Mouse (Mus musculus) heart, adult 2 months (tissue): ENCODE results near the gene Ralgps2. TPM values are rescaled to one million over a fixed set of nuclear protein-coding genes. Genes with fewer than 3 reads are reported as not detected.

Experiments
- DNase-seq, 2 experiments: peaks; one replicate each; pipeline ENCODE4 v3.0.0; 2021
- H3K27ac ChIP-seq: fragments of 200-600 bp; 2 replicates; pipeline ENCODE4 v1.8.1; 2022
- H3K27me3 ChIP-seq: fragments of 200-500 bp; 2 replicates; pipeline ENCODE4 v1.6.1; 2012; ENCODE audit warnings: mild to moderate bottlenecking, low read length, inconsistent platforms, mixed read lengths; ENCODE audit not compliant: control insufficient read depth, insufficient read depth
- H3K36me3 ChIP-seq: fragments of 200-500 bp; 2 replicates; pipeline ENCODE4 v1.6.1; 2012; ENCODE audit warnings: low read length, inconsistent platforms; ENCODE audit not compliant: control insufficient read depth, insufficient read depth
- H3K4me1 ChIP-seq: fragments of 200-500 bp; 2 replicates; pipeline ENCODE4 v1.6.1; 2011; ENCODE audit warnings: low read length; ENCODE audit not compliant: control insufficient read depth, insufficient read depth
- H3K4me3 ChIP-seq: fragments of 200-600 bp; 2 replicates; pipeline ENCODE4 v1.8.1; 2022
- H3K79me2 ChIP-seq: fragments of 200-500 bp; replicated peaks from 2 replicates; pipeline ENCODE4 v1.6.1; 2012; ENCODE audit warnings: mild to moderate bottlenecking, inconsistent platforms, low read length, moderate library complexity, mixed read lengths; ENCODE audit not compliant: control insufficient read depth, insufficient read depth
- H3K9ac ChIP-seq: fragments of 200-500 bp; 2 replicates; pipeline ENCODE4 v1.6.1; 2012; ENCODE audit warnings: low read depth, mild to moderate bottlenecking, control low read depth, inconsistent platforms, low read length, mixed read lengths
- CTCF ChIP-seq: fragments of 200-600 bp; IDR thresholded peaks from 2 replicates; pipeline ENCODE4 v1.8.1; 2022; ENCODE audit warnings: antibody characterized with exemption, mild to moderate bottlenecking, moderate library complexity
- EP300 ChIP-seq: fragments of 200-500 bp; IDR thresholded peaks from 2 replicates; pipeline ENCODE4 v1.6.1; 2011; ENCODE audit warnings: low read depth, low read length, control low read depth; ENCODE audit not compliant: insufficient read depth
- POLR2A ChIP-seq: fragments of 200-500 bp; IDR thresholded peaks from 2 replicates; pipeline ENCODE4 v1.6.1; 2011; ENCODE audit warnings: mild to moderate bottlenecking, low read depth, low read length, control low read depth; ENCODE audit not compliant: insufficient read depth
- WGBS: fragments of 180-500 bp; shearing (Covaris S2); methylation state at CpG from one replicate; pipeline ENCODE4 v1.1.7; 2018; 5-methylcytosine and 5-hydroxymethylcytosine counted together
- intact Hi-C: fragments of 180-260 bp; cut with DNase I; formaldehyde crosslinking; loops from one replicate; pipeline ENCODE4 v1.15.1; 2025
- polyA plus RNA-seq: library from polyadenylated mRNA; depleted of rRNA; stranded (reverse); fragments of >200 nt; gene quantifications from 2 replicates; pipeline ENCODE4 v1.2.3, GENCODE M21; 2012
- total RNA-seq, 2 experiments: library from RNA; stranded (reverse); gene quantifications; 2 replicates each; pipeline ENCODE4 v1.2.3; 2021

Gene Ralgps2
- total and polyA plus RNA-seq, 3 experiments = 3.5 to 8.1 (median 8.1) TPM

DNA sequence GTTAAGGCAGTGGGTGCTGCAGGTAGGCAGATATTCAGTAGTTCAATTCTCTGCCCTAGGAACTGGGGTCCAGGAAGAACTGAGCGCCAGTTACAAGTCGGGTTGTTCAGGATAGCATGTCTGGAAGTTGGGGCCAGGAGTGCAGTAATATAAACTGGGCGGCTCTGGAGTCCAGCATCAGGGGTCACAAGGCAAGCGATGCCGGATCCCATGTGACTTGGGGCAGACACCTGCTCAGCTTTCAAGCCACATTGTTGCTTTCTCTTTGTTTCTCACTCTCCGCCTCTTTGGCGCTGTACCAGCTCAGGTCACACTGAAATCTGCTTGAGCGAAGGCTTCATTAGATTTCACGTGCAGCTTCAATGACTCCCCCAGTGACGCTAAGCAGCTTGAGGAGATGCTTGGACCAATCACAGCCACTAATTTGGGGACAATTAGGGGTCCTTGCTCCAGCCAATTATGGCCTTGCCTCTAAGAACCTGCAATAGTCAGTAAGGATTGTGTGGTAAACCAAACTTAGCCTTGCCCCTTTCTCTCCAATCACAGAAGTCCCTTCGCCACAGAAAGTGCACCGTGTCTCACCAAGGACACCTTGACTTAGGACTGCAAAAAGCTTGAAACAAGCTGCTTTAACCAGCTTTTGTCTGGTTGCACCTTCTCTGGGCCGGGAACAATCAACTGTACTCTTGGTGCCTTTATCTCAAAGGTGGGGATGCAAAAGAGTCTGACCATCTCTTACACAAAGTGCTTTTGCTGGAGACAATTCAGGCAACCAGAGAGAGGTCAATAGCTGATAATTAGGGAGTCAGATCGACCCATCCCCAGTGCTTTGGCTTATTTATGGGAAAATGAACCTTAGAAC, 43.8 kb upstream of the Ralgps2 start:
- Histone ChIP-seq H3K9ac (no peak overlapping the region), H3K27me3 (no peaks in the 10 kb centered on the region), H3K27ac (no peak overlapping the region), H3K79me2 (no peaks in the 10 kb centered on the region), H3K4me3 (no peak overlapping the region), H3K36me3 (no peaks in the 10 kb centered on the region), H3K4me1 (peaks cover 6% of the 10 kb centered on the region)
- WGBS = 93% methylated on average over 14 of the region's 14 CpGs
- no peak for DNase-seq
- intact Hi-C loops = no loop called here
- no peak for TF ChIP-seq POLR2A
- no peak for TF ChIP-seq EP300
- TF ChIP-seq CTCF = no peak

DNA sequence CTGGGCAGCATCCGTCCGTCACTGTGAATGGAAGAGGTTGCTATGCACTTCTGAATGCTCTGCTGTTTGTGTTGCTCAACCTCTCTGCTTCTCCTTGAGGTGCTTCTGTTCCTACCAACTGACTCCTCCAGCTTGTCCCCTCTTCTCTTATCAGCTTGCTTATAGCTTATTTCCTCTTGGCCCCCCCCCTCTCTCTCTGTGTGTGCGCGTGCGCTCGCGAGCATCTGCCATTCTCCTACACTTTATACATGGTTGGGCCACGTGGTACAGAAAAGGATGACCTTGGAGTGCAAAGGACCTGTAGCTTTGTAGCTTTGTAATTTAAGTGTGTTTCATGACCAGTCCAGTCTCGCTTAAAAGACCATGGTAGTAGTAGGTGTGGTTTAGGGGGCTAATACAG, 42.5 kb upstream of the Ralgps2 start:
- no peak for DNase-seq
- Histone ChIP-seq H3K36me3 (no peaks in the 10 kb centered on the region), H3K79me2 (no peaks in the 10 kb centered on the region), H3K9ac (no peak overlapping the region), H3K4me1 (peaks cover 6% of the 10 kb centered on the region), H3K4me3 (no peak overlapping the region), H3K27ac (no peak overlapping the region), H3K27me3 (no peaks in the 10 kb centered on the region)
- WGBS = 59% methylated on average over 9 of the region's 9 CpGs
- intact Hi-C loops = no loop called here
- no peak for TF ChIP-seq POLR2A
- TF ChIP-seq EP300 = no peak
- no peak for TF ChIP-seq CTCF

DNA sequence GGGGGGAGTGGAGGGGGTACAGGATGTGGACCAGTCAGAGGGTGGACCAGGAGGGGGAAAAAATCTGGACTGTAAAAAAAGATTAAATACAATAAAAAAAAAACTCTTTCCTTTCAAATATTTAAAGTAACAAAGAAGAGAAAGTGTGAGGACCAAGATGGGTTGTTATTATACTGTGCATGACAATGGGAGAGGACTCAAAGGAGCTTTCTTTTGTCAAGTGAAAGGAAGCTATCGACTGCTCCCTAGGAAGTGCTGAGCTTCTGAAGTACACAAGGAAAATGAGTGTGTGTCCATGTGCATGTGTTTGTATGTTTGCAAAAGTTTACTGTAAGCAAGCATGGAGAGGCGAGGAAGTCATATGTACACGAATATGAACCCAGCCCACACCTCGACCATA, 40.3 kb upstream of the Ralgps2 start:
- H3K79me2 ChIP-seq = no peaks in the 10 kb centered on the region
- 72% methylated on average over 4 of the region's 4 CpGs for WGBS
- no peak overlapping the region for H3K27ac ChIP-seq
- H3K4me1 ChIP-seq = no peaks in the 10 kb centered on the region
- intact Hi-C loops = no loop called here
- DNase-seq = no peak
- no peaks in the 10 kb centered on the region for H3K36me3 ChIP-seq
- H3K4me3 ChIP-seq = no peak overlapping the region
- TF ChIP-seq POLR2A = no peak
- no peak for TF ChIP-seq EP300
- no peak for TF ChIP-seq CTCF
- H3K27me3 ChIP-seq = no peaks in the 10 kb centered on the region
- H3K9ac ChIP-seq = no peak overlapping the region

DNA sequence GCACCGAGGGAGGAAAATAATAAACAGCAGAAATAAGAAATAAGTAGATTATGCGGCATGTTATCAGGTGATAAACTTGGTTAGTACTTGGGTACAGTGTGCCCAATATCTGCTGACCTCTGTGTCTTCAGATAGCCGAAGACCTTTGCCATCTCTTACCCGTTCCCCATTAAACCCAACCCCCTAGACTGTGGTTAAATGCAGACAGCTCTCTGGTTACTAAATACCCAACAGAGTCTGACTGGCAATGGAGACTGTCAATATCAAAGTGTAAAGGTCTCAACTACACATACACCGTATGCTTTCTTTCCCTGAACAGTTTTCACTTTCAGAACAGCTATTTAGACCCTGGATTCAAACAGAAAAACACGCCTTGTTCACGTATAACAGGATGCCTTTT, 39.2 kb upstream of the Ralgps2 start:
- WGBS = 83% methylated on average over 7 of the region's 7 CpGs
- Histone ChIP-seq H3K27ac (no peak overlapping the region), H3K4me1 (no peaks in the 10 kb centered on the region), H3K27me3 (no peaks in the 10 kb centered on the region), H3K9ac (no peak overlapping the region), H3K36me3 (no peaks in the 10 kb centered on the region), H3K4me3 (no peak overlapping the region), H3K79me2 (no peaks in the 10 kb centered on the region)
- no peak for DNase-seq
- TF ChIP-seq EP300 (no peak), CTCF (no peak), POLR2A (no peak)
- intact Hi-C loops = no loop called here

DNA sequence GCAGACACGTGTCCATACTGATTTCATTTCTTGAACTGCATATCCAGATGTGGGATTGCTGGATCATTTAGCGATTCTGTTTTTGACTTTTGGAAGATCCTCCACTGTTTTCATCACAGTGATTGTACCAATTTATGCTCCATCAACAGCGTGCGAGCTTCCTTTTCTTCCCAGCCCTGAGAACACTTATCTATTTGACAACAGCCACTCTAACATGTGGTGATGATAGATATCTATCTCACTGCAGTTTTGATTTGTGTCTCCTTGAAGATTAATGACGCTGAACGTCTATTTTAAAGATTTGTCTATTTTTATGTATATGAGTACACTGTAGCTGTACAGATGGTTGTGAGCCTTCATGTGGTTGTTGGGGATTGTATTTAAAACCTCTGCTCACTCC, 34.4 kb upstream of the Ralgps2 start:
- TF ChIP-seq POLR2A (no peak), EP300 (no peak), CTCF (no peak)
- intact Hi-C loops = no loop called here
- no peaks in the 10 kb centered on the region for H3K36me3 ChIP-seq
- H3K4me3 ChIP-seq = no peak overlapping the region
- no peak overlapping the region for H3K27ac ChIP-seq
- no peaks in the 10 kb centered on the region for H3K79me2 ChIP-seq
- no peak overlapping the region for H3K9ac ChIP-seq
- no peaks in the 10 kb centered on the region for H3K27me3 ChIP-seq
- WGBS = 73% methylated on average over 6 of the region's 6 CpGs
- DNase-seq = no peak
- H3K4me1 ChIP-seq = no peaks in the 10 kb centered on the region

DNA sequence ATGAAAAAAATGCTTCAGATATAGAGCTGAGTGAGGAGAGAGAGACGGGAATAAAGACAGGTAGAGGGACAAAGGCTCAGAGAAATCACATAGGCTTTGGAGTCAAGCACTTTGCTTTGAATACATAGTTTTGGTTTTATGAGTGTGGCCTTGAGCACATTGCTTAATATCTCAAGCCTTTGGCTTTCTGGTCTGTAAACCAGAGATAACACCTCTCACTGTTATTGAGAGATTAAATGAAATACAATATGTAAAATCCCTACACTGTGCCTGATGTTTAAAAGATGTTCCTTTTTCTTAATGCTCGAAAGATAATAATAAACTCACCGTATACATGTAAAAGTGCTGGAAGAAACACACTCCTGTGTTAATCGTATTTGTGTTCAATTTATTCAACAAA, 33.0 kb upstream of the Ralgps2 start:
- TF ChIP-seq POLR2A (no peak), EP300 (no peak), CTCF (no peak)
- H3K27me3 ChIP-seq = no peaks in the 10 kb centered on the region
- no peak for DNase-seq
- H3K79me2 ChIP-seq = no peaks in the 10 kb centered on the region
- no peaks in the 10 kb centered on the region for H3K36me3 ChIP-seq
- no peak overlapping the region for H3K4me3 ChIP-seq
- intact Hi-C loops = no loop called here
- H3K27ac ChIP-seq = no peak overlapping the region
- WGBS = 91% methylated on average over 4 of the region's 4 CpGs
- no peaks in the 10 kb centered on the region for H3K4me1 ChIP-seq
- no peak overlapping the region for H3K9ac ChIP-seq
